Comparison of ENCODE assay signal across 30 mouse cellular contexts in genomic region chr16:28082891-28083649, GRCm38 (mm10).
DNase-seq lines count a peak whose midpoint lies in the region; ATAC-seq and TF ChIP-seq lines count a peak whose summit lies in the region.
"Had no signal": no experiment of that assay in that cellular context is flagged by ENCODE, and none has a peak within 500 bp of the region (broad histone marks: within the 10 kb centered on the region; RNA-seq: fewer than 3 reads in every experiment).

No protein-coding gene starts in this region.

- no peaks in the 10 kb centered on the region for H3K27me3 ChIP-seq in forebrain, embryonic 11.5 days (ENCODE audit: control insufficient read depth, insufficient read depth, low read length)
- no peaks in the 10 kb centered on the region for H3K27me3 ChIP-seq in forebrain, embryonic 10.5 days (ENCODE audit: poor library complexity, severe bottlenecking)
- no peaks in the 10 kb centered on the region for H3K27me3 ChIP-seq in midbrain, postnatal 0 days (ENCODE audit: insufficient read depth, low read length)
- no peaks in the 10 kb centered on the region for H3K27me3 ChIP-seq in midbrain, embryonic 14.5 days (ENCODE audit: control insufficient read depth, insufficient read depth, low read length)
- no peaks in the 10 kb centered on the region for H3K27me3 ChIP-seq in forebrain, embryonic 13.5 days
- H3K27me3 ChIP-seq: heart, embryonic 13.5 days; limb, embryonic 15.5 days; liver, embryonic 13.5 days; megakaryocyte, embryonic 14.5 days; midbrain, embryonic 13.5 days; neural tube, embryonic 13.5 days had no signal

- no peak overlapping the region for H3K4me3 ChIP-seq in forebrain, embryonic 11.5 days (ENCODE audit: low read depth, low read length)
- H3K4me3 ChIP-seq in forebrain, embryonic 10.5 days, result no peak overlapping the region
- H3K4me3 ChIP-seq in midbrain, postnatal 0 days (ENCODE audit: low read depth, low read length), result no peak overlapping the region
- no peak overlapping the region for H3K4me3 ChIP-seq in midbrain, embryonic 14.5 days (replicated peaks; ENCODE audit: low read depth, low read length)
- H3K4me3 ChIP-seq in forebrain, embryonic 13.5 days, result no peak overlapping the region
- H3K4me3 ChIP-seq: heart, embryonic 13.5 days; limb, embryonic 10.5 days; limb, embryonic 15.5 days; liver, embryonic 13.5 days; megakaryocyte, embryonic 14.5 days; midbrain, embryonic 13.5 days; neural tube, embryonic 13.5 days had no signal

- DNase-seq in forebrain, embryonic 11.5 days (ENCODE audit: low spot score), result no peak
- DNase-seq in forebrain, embryonic 10.5 days (ENCODE audit: extremely low spot score, low spot score), result no peak
- peak; percentile 7 for DNase-seq in midbrain, postnatal 0 days (ENCODE audit: low spot score)
- DNase-seq in midbrain, embryonic 14.5 days, result no peak
- peak; percentile 22 for DNase-seq in mesoderm, embryonic 11.5 days (ENCODE audit: low read depth, low spot score)
- DNase-seq in ovary, postnatal 14 days (ENCODE audit: low spot score), result no peak
- DNase-seq: adrenal gland, postnatal 10 days; cerebellum, adult 18-20 months; cerebellum, postnatal 10 days; gastrocnemius, postnatal 10 days; heart, postnatal 10 days; kidney, adult 11 months; kidney, postnatal 14 days; layer of hippocampus, adult 9-11 months; liver, embryonic 13.5 days; lung, adult 18-20 months; lung, postnatal 4 days; right cerebral cortex, adult 18-20 months; thymus, adult 2 months; thymus, postnatal 36 days had no signal

- H3K4me2 ChIP-seq in forebrain, embryonic 11.5 days (ENCODE audit: low read depth, low read length, severe bottlenecking), result no peak overlapping the region
- no peak overlapping the region for H3K4me2 ChIP-seq in midbrain, postnatal 0 days (ENCODE audit: low read depth, low read length, poor library complexity, severe bottlenecking)
- H3K4me2 ChIP-seq in midbrain, embryonic 14.5 days (ENCODE audit: low read length), result no peak overlapping the region
- H3K4me2 ChIP-seq in forebrain, embryonic 13.5 days, result no peak overlapping the region
- H3K4me2 ChIP-seq: heart, embryonic 13.5 days; limb, embryonic 15.5 days; liver, embryonic 13.5 days; midbrain, embryonic 13.5 days; neural tube, embryonic 13.5 days had no signal

- H3K9me3 ChIP-seq in forebrain, embryonic 11.5 days (ENCODE audit: control insufficient read depth, low read length), result no peaks in the 10 kb centered on the region
- no peaks in the 10 kb centered on the region for H3K9me3 ChIP-seq in forebrain, embryonic 10.5 days
- no peaks in the 10 kb centered on the region for H3K9me3 ChIP-seq in midbrain, postnatal 0 days (ENCODE audit: low read length)
- no peaks in the 10 kb centered on the region for H3K9me3 ChIP-seq in midbrain, embryonic 14.5 days (ENCODE audit: control insufficient read depth, low read length)
- no peaks in the 10 kb centered on the region for H3K9me3 ChIP-seq in forebrain, embryonic 13.5 days (replicated peaks)
- H3K9me3 ChIP-seq: heart, embryonic 13.5 days; limb, embryonic 10.5 days; limb, embryonic 15.5 days; liver, embryonic 13.5 days; midbrain, embryonic 13.5 days; neural tube, embryonic 13.5 days had no signal

- ATAC-seq in forebrain, embryonic 11.5 days (replicated peaks; ENCODE audit: low FRiP score), result peak; percentile 82
- no peak for ATAC-seq in midbrain, postnatal 0 days (ENCODE audit: low FRiP score)
- ATAC-seq in midbrain, embryonic 14.5 days (ENCODE audit: low FRiP score, low TSS enrichment), result no peak
- peak; percentile 84 for ATAC-seq in forebrain, embryonic 13.5 days
- ATAC-seq: inflammation-experienced regulatory T-cells, adult 6 months; lung, postnatal 0 days; midbrain, embryonic 13.5 days; Patski had no signal

- no peak for TF ChIP-seq CTCF in midbrain, postnatal 0 days (IDR thresholded peaks at IDR 0.05)

- no peaks in the 10 kb centered on the region for H3K4me1 ChIP-seq in forebrain, embryonic 11.5 days (replicated peaks; ENCODE audit: control insufficient read depth, insufficient read depth, low read length)
- peaks cover 11% of the 10 kb centered on the region for H3K4me1 ChIP-seq in forebrain, embryonic 10.5 days
- no peaks in the 10 kb centered on the region for H3K4me1 ChIP-seq in midbrain, postnatal 0 days (ENCODE audit: insufficient read depth, low read length)
- no peaks in the 10 kb centered on the region for H3K4me1 ChIP-seq in midbrain, embryonic 14.5 days (ENCODE audit: control insufficient read depth, insufficient read depth, low read length)
- peaks cover 7% of the 10 kb centered on the region for H3K4me1 ChIP-seq in forebrain, embryonic 13.5 days
- H3K4me1 ChIP-seq: heart, embryonic 13.5 days; limb, embryonic 15.5 days; liver, embryonic 13.5 days; megakaryocyte, embryonic 14.5 days; neural tube, embryonic 13.5 days had no signal

- no peak overlapping the region for H3K27ac ChIP-seq in forebrain, embryonic 11.5 days (ENCODE audit: low read depth, low read length)
- H3K27ac ChIP-seq in forebrain, embryonic 10.5 days, result no peak overlapping the region
- H3K27ac ChIP-seq in midbrain, postnatal 0 days (ENCODE audit: low read depth, low read length), result no peak overlapping the region
- no peak overlapping the region for H3K27ac ChIP-seq in midbrain, embryonic 14.5 days (replicated peaks; ENCODE audit: low read depth, low read length)
- H3K27ac ChIP-seq in forebrain, embryonic 13.5 days, result peak overlapping the region; percentile 14; the same call in 1 of the 2 replicates
- H3K27ac ChIP-seq: heart, embryonic 13.5 days; limb, embryonic 10.5 days; limb, embryonic 15.5 days; liver, embryonic 13.5 days; midbrain, embryonic 13.5 days; neural tube, embryonic 13.5 days had no signal

- H3K36me3 ChIP-seq in forebrain, embryonic 11.5 days (ENCODE audit: control insufficient read depth, insufficient read depth, low read length), result no peaks in the 10 kb centered on the region
- no peaks in the 10 kb centered on the region for H3K36me3 ChIP-seq in forebrain, embryonic 10.5 days (replicated peaks)
- H3K36me3 ChIP-seq in midbrain, postnatal 0 days (ENCODE audit: insufficient read depth, low read length), result no peaks in the 10 kb centered on the region
- no peaks in the 10 kb centered on the region for H3K36me3 ChIP-seq in midbrain, embryonic 14.5 days (ENCODE audit: control insufficient read depth, insufficient read depth, low read length)
- no peaks in the 10 kb centered on the region for H3K36me3 ChIP-seq in forebrain, embryonic 13.5 days (ENCODE audit: poor library complexity, severe bottlenecking)
- H3K36me3 ChIP-seq: heart, embryonic 13.5 days; limb, embryonic 10.5 days; limb, embryonic 15.5 days; liver, embryonic 13.5 days; midbrain, embryonic 13.5 days; neural tube, embryonic 13.5 days had no signal

- 37% methylated on average over 7 of the region's 7 CpGs for WGBS in forebrain, embryonic 11.5 days
- 61% methylated on average over 7 of the region's 7 CpGs for WGBS in forebrain, embryonic 10.5 days
- WGBS in midbrain, postnatal 0 days, result 63% methylated on average over 7 of the region's 7 CpGs
- WGBS in midbrain, embryonic 14.5 days, result 63% methylated on average over 7 of the region's 7 CpGs
- 21% methylated on average over 7 of the region's 7 CpGs for WGBS in forebrain, embryonic 13.5 days

- H3K9ac ChIP-seq in forebrain, embryonic 11.5 days (ENCODE audit: low read length), result no peak overlapping the region
- H3K9ac ChIP-seq in midbrain, postnatal 0 days (replicated peaks; ENCODE audit: low read length, poor library complexity, severe bottlenecking), result no peak overlapping the region
- H3K9ac ChIP-seq in midbrain, embryonic 14.5 days (replicated peaks; ENCODE audit: low read length), result no peak overlapping the region
- H3K9ac ChIP-seq in forebrain, embryonic 13.5 days, result no peak overlapping the region
- H3K9ac ChIP-seq: heart, embryonic 13.5 days; limb, embryonic 15.5 days; liver, embryonic 13.5 days; midbrain, embryonic 13.5 days; neural tube, embryonic 13.5 days had no signal

Comparison
In these comparisons a context has a peak if more than half of its experiments do, and no peak if none do; other contexts are left out.
1. DNase-seq: peak in midbrain, postnatal 0 days (single experiment) and mesoderm, embryonic 11.5 days (single experiment); none in forebrain, embryonic 11.5 days (single experiment), forebrain, embryonic 10.5 days (single experiment), midbrain, embryonic 14.5 days (single experiment) and ovary, postnatal 14 days (single experiment).
2. ATAC-seq: peak in forebrain, embryonic 11.5 days (single experiment) and forebrain, embryonic 13.5 days (single experiment); none in midbrain, postnatal 0 days (single experiment) and midbrain, embryonic 14.5 days (single experiment).